Mouse (Mus musculus) neural tube, embryonic 15.5 days (tissue): Measurements from ENCODE around the gene Eif2ak4. TPM values are rescaled to one million over a fixed set of nuclear protein-coding genes. Genes with fewer than 3 reads are reported as not detected.

Source experiments
- ATAC-seq: fragments of 200-750 bp; cut with Nextera tagmentation; 2 replicates; pipeline ENCODE4 v1.8.0; 2017; ENCODE audit warnings: mild to moderate bottlenecking, moderate TSS enrichment, moderate library complexity; ENCODE audit not compliant: low FRiP score
- H3K27ac ChIP-seq: fragments of 300-500 bp; sonication (generic); replicated peaks from 2 replicates; pipeline ENCODE4 v1.5.1; 2015; ENCODE audit warnings: mild to moderate bottlenecking, inconsistent platforms
- H3K27me3 ChIP-seq: fragments of 300-500 bp; sonication (generic); replicated peaks from 2 replicates; pipeline ENCODE4 v1.6.1; 2015; ENCODE audit warnings: inconsistent platforms
- H3K36me3 ChIP-seq: fragments of 300-500 bp; sonication (generic); 2 replicates; pipeline ENCODE4 v1.6.1; 2015; ENCODE audit warnings: inconsistent platforms
- H3K4me1 ChIP-seq: fragments of 300-500 bp; sonication (generic); 2 replicates; pipeline ENCODE4 v1.6.1; 2015; ENCODE audit warnings: inconsistent platforms
- H3K4me2 ChIP-seq: fragments of 300-500 bp; sonication (generic); 2 replicates; pipeline ENCODE4 v1.6.1; 2015; ENCODE audit warnings: inconsistent platforms, mild to moderate bottlenecking, moderate library complexity
- H3K4me3 ChIP-seq: fragments of 300-500 bp; sonication (generic); replicated peaks from 2 replicates; pipeline ENCODE4 v1.5.1; 2015; ENCODE audit warnings: mild to moderate bottlenecking, inconsistent platforms
- H3K9ac ChIP-seq: fragments of 300-500 bp; sonication (generic); replicated peaks from 2 replicates; pipeline ENCODE4 v1.6.1; 2015; ENCODE audit warnings: mild to moderate bottlenecking, inconsistent platforms
- H3K9me3 ChIP-seq: fragments of 300-500 bp; sonication (generic); replicated peaks from 2 replicates; pipeline ENCODE4 v1.6.1; 2016; ENCODE audit warnings: inconsistent platforms
- WGBS: fragments of 180-500 bp; shearing (Covaris S2); methylation state at CpG from one replicate; pipeline ENCODE4 v1.1.7; 2015; ENCODE audit warnings: mixed read lengths; 5-methylcytosine and 5-hydroxymethylcytosine counted together
- polyA plus RNA-seq: library from polyadenylated mRNA; unstranded; fragments of >200 nt; fragmentation: Nextera tagmentation; extraction: Ambion mirVana; gene quantifications from 2 replicates; pipeline ENCODE4 v1.2.1, GENCODE M21; 2015

The Eif2ak4 gene
- polyA plus RNA-seq, 1 experiment from 2014 or later = 7.8 TPM

DNA sequence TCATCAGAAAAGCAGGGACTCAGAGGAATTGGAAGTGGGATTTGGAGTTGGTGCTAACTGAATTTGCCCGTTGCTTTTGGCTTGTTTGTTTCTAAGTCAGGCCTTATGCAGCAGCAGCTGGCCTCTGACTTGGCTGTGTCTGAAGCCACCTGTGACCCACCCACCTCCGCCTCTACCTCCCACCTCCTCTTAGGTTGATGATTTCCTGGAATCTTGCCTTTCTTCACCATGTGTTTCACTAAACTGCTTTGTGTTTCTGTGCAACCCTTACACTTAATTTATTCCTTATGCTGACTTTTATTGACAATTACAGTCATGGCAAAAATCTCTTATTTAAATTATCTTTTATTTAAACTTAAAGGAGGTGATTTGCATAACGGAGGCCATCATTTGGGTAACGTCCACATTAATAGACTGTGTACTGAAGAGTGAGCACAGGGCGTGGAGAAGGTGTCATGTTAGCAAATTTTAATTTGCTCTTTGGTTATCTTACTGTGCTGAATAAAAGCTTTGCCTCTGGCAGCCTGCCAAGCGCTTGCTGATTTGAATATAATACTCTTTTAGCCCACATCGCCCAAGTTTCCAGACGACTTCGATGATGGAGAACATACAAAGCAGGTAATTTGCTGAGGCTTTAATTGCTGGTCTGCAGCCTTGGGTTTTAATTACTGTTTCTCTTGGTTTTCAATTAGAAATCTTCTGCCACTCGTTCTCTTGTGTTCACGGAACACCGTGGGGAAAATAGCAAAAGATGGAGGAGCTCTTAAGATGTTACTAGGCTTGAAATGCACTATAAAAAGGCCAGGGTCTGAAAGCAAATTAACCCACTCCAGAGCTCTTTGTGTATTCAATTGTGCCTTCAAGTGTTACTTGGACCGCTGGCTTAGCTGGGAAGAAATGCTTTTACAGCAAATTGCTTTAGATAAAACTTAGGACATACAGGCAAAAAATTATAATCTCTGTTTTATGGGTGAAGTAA is 57.6 kb downstream of the Eif2ak4 start:
- Histone ChIP-seq H3K27ac (peak overlapping the region; percentile 56), H3K9me3 (no peaks in the 10 kb centered on the region), H3K27me3 (no peaks in the 10 kb centered on the region), H3K4me2 (no peak overlapping the region), H3K4me1 (peaks cover 14% of the 10 kb centered on the region), H3K36me3 (peaks cover 31% of the 10 kb centered on the region), H3K4me3 (no peak overlapping the region), H3K9ac (no peak overlapping the region)
- ATAC-seq = peak; percentile 77
- WGBS = 35% methylated on average over 13 of the region's 13 CpGs

DNA sequence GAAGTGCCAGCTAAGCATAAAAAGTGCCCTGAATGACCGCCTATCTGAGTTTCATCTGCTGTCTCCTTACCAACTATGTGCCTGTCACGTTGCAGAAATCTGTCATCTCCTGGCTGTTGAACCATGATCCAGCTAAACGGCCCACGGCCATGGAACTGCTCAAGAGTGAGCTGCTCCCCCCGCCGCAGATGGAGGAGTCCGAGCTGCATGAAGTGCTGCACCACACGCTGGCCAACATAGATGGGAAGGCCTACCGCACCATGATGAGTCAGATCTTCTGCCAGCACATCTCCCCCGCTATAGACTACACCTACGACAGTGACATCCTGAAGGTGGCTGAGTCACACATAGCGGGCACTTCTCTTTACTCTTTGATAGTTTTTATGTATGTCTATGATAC is 59.8 kb downstream of the Eif2ak4 start:
- H3K36me3 ChIP-seq = peaks cover 24% of the 10 kb centered on the region
- H3K9me3 ChIP-seq = no peaks in the 10 kb centered on the region
- no peak overlapping the region for H3K4me2 ChIP-seq
- 84% methylated on average over 12 of the region's 12 CpGs for WGBS
- H3K9ac ChIP-seq = no peak overlapping the region
- H3K27ac ChIP-seq = no peak overlapping the region
- ATAC-seq = no peak
- no peaks in the 10 kb centered on the region for H3K27me3 ChIP-seq
- H3K4me3 ChIP-seq = no peak overlapping the region
- peaks cover 14% of the 10 kb centered on the region for H3K4me1 ChIP-seq

DNA sequence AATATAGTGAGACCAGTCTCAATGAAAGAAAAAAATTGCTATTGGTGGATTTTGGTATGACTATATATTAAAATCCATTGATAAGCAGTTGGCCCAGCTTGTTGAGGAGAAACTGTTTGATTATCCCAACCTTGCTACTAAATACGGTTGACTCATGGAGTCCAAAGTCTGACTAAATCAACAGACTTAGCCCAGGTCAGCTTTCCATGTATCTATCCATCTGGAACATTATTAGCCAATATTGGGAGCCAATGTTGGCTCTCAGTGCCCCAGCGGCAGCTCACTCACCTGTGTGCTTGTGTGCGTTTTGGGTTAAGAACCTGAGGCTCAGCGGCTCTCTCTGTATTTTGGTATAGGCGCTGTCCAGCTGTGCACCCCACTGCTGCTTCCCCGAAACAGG is 62.6 kb downstream of the Eif2ak4 start:
- no peak for ATAC-seq
- Histone ChIP-seq H3K27ac (no peak overlapping the region), H3K4me1 (peaks cover 6% of the 10 kb centered on the region; the same call in 1 of the 2 replicates), H3K27me3 (no peaks in the 10 kb centered on the region), H3K9ac (no peak overlapping the region), H3K36me3 (peaks cover 21% of the 10 kb centered on the region), H3K4me2 (no peak overlapping the region), H3K9me3 (no peaks in the 10 kb centered on the region), H3K4me3 (no peak overlapping the region)
- WGBS = 92% methylated on average over 6 of the region's 6 CpGs

DNA sequence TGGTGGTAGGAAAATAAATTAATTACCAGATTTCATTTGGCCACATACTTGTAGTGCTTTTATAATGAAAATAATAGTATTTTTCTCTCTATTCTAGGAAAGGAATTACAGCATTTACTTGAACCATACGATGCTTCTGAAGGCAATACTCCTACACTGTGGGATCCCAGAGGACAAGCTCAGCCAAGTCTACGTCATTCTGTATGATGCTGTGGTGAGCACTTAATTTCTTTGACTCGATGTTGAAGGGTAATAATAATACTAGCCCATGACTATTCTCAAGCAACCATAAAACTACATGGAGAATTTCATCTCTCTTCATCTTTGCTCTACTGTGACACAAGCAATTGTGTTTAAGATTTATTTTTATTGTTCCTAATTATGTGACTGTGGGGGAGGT is 68.6 kb downstream of the Eif2ak4 start:
- ATAC-seq = peak; percentile 23; the same call in 1 of the 2 replicates
- peak overlapping the region; percentile 75 for H3K27ac ChIP-seq
- 36% methylated on average over 3 of the region's 3 CpGs for WGBS

DNA sequence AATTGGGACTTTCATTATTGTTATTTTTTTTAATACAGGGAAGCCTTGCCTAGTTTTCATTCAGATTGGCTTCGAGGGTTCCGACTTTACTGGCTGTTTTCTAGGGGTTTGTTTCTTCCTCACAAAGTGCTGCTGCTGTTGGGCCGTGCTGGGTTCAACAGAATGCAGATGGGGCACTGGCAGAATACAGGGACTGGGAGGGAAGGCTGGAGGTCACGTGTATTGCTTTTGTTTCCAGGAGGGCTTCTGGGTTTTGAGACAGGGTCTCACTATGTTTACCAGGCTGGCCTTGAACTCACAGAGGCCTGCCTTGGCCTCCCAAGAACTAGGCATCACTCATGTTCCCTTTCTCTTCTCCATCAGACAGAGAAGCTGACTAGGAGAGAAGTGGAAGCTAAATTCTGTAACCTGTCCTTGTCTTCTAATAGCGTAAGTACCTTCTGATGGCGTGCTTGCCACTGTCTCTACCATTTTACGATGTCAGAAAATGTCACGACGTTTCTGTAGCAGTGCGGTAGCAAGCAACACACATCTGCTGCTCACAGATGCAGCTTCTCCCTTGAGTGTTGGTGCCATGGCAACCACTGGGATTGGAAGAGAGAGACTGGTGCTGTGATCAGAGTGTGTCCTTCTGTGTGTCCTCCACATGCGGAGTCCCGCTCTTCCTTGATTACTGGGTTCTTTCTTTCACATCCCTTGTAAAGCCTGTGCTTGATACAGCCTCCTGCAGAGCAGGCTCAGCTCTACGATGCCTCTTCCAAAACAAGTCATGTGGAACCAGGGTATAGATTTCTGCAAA is 69.2 kb downstream of the Eif2ak4 start:
- peak; percentile 89 for ATAC-seq
- Histone ChIP-seq H3K4me2 (no peak overlapping the region), H3K27me3 (no peaks in the 10 kb centered on the region), H3K4me1 (peaks cover 10% of the 10 kb centered on the region; the same call in 1 of the 2 replicates), H3K36me3 (peaks cover 18% of the 10 kb centered on the region), H3K4me3 (no peak overlapping the region), H3K9me3 (no peaks in the 10 kb centered on the region), H3K9ac (no peak overlapping the region), H3K27ac (peak overlapping the region; percentile 75)
- WGBS = 32% methylated on average over 13 of the region's 13 CpGs

More for the DNA sequence above, 68.6 kb downstream of the Eif2ak4 start:
- Histone ChIP-seq H3K9ac (no peak overlapping the region), H3K36me3 (peaks cover 13% of the 10 kb centered on the region), H3K4me3 (no peak overlapping the region), H3K4me2 (no peak overlapping the region), H3K4me1 (peaks cover 10% of the 10 kb centered on the region; the same call in 1 of the 2 replicates), H3K9me3 (no peaks in the 10 kb centered on the region), H3K27me3 (no peaks in the 10 kb centered on the region)

DNA sequence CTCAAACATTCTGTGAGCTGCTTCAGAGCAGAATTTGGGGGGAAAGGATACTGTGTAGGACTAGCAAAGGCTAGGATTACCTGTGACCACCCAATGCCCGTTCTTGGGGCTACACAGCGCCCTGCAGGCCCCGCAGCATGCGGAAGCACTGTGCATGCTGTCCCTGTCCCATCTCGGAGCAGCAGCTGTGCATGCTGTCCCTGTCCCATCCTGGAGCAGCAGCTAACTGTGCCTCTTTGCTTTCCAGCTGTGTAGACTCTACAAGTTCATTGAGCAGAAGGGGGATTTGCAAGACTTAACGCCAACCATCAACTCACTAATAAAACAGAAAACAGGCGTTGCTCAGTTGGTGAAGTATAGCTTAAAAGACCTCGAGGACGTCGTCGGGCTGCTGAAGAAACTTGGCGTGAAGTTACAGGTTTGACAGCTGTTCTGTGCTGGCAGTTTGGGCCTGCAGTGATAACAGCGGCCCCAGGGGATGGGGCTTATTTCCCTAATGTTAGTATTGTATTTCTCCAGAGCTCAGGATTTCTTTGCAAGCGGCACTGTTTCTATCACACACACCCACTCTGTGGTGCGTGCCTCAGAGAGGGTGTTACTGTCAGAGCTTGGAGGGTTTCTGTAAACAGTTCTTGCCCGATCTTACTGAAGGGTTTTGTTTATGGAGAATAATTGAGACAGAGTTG is 73.2 kb downstream of the Eif2ak4 start:
- no peak for ATAC-seq

DNA sequence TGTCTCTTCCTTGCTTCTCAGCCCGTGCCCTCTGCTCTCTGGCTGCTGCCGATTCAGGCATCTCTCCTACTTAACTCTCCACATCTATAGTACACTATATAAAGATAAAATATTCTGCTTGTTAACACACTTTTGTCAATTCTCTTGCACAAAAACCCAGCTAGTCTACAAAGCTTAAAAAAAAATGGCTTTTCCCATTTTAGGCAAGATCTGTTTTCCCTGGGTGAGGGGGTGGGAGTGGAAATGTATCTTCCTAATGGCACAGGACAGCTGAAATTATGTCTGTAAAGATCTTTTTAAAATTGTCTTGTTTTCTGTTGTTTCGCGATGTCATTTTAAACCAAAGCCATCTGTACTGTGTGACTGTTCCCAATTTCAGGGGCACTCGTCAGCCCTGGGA is 75.1 kb downstream of the Eif2ak4 start:
- Histone ChIP-seq H3K27ac (no peak overlapping the region), H3K9ac (no peak overlapping the region), H3K4me2 (no peak overlapping the region), H3K9me3 (no peaks in the 10 kb centered on the region), H3K27me3 (no peaks in the 10 kb centered on the region), H3K36me3 (peaks cover 57% of the 10 kb centered on the region), H3K4me3 (no peak overlapping the region), H3K4me1 (no peaks in the 10 kb centered on the region)
- ATAC-seq = no peak
- 90% methylated on average over 5 of the region's 5 CpGs for WGBS

More for the DNA sequence above, 73.2 kb downstream of the Eif2ak4 start:
- Histone ChIP-seq H3K9ac (no peak overlapping the region), H3K4me3 (no peak overlapping the region), H3K4me2 (no peak overlapping the region), H3K9me3 (no peaks in the 10 kb centered on the region), H3K27me3 (no peaks in the 10 kb centered on the region), H3K27ac (no peak overlapping the region), H3K36me3 (peaks cover 41% of the 10 kb centered on the region), H3K4me1 (peaks cover 10% of the 10 kb centered on the region; the same call in 1 of the 2 replicates)
- 76% methylated on average over 16 of the region's 16 CpGs for WGBS

DNA sequence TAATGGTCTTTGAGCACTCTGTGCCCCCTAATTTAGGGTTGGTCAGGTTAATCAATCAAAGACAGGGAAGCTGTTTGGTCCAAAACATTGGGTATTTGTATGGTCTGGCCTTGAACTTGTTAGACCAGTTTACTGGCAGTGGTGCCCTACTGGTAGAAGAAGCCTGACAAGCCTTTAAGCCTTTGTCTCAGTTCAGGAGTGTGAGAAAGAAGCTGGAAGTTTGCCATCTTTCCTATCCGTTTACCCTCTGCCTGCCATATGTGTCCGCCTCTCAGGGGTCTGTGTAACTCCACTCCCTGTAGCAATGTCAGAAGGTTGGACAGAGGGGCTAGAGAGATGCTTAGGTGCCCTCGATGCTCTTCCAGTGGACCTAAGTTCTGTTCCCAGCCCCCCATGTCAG is 76.0 kb downstream of the Eif2ak4 start:
- no peak overlapping the region for H3K4me3 ChIP-seq
- no peak overlapping the region for H3K27ac ChIP-seq
- no peaks in the 10 kb centered on the region for H3K9me3 ChIP-seq
- no peak for ATAC-seq
- H3K4me1 ChIP-seq = no peaks in the 10 kb centered on the region
- no peak overlapping the region for H3K4me2 ChIP-seq
- H3K27me3 ChIP-seq = no peaks in the 10 kb centered on the region
- no peak overlapping the region for H3K9ac ChIP-seq
- H3K36me3 ChIP-seq = peaks cover 58% of the 10 kb centered on the region
- 76% methylated on average over 3 of the region's 3 CpGs for WGBS

DNA sequence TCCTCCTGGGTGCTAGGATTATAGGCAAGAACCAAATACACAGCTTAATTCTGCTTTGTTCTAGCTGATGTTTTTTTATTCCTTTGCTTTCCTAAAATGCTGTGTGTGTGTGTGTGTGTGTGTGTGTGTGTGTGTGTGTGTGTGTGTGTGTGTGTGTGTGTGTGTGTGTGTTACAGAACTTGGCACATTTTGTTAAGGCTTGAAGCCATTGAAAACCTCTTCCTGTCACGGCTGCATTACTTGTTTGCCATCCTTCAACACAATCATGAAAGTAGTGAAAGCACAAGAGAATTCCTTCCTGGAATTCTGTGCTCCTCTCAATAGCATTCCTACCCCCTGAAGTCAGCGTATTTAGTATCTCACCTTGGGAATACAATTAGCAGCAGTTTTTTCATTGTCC is 77.5 kb downstream of the Eif2ak4 start:
- H3K9me3 ChIP-seq = no peaks in the 10 kb centered on the region
- no peak overlapping the region for H3K9ac ChIP-seq
- ATAC-seq = no peak
- WGBS = 62% methylated on average over 2 of the region's 2 CpGs
- H3K36me3 ChIP-seq = peaks cover 71% of the 10 kb centered on the region
- H3K27ac ChIP-seq = no peak overlapping the region
- no peaks in the 10 kb centered on the region for H3K27me3 ChIP-seq
- no peak overlapping the region for H3K4me3 ChIP-seq
- no peaks in the 10 kb centered on the region for H3K4me1 ChIP-seq
- no peak overlapping the region for H3K4me2 ChIP-seq

DNA sequence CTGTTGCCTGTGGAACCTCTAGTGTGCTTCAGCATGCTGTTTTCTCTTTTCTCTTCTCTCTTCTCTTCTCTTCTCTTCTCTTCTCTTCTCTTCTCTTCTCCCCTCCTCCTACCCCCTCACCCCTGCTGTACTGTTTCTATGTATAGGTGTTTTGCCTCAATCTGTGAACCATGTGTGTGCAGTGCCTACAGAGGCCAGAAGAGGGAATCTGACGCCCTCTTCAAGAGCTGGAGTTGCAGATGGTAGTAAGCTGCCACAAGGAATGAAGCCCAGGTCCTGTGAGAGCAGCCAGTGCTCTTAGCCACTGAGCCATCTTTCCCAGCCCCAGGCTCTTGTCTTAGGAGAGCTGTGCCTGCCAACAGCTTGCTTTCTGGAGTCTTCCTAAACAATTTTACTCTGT is 78.2 kb downstream of the Eif2ak4 start:
- Histone ChIP-seq H3K4me1 (no peaks in the 10 kb centered on the region), H3K9me3 (no peaks in the 10 kb centered on the region), H3K36me3 (peaks cover 76% of the 10 kb centered on the region), H3K27ac (no peak overlapping the region), H3K4me3 (no peak overlapping the region), H3K27me3 (no peaks in the 10 kb centered on the region), H3K9ac (no peak overlapping the region), H3K4me2 (no peak overlapping the region)
- no peak for ATAC-seq
- WGBS = 78% methylated on average over 1 of the region's 1 CpGs

DNA sequence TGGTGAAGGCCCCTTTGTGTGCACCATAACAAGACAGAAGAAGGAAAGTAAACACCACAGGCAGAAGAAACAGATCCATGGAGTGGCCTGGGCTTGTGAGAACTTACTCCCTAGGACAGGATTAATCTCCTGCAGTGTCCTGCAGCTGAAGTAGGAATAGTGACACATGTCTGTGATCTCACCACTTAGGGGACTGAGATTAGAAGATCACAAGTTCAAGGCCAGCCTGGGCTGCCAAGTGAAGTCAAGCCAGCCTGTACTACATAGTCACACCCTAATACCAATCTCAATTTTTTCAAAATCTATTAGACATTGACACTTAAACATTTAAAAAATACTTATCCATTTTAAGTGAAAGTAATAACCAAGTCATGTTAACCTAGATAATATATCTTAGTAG is 79.9 kb downstream of the Eif2ak4 start:
- Histone ChIP-seq H3K9me3 (no peaks in the 10 kb centered on the region), H3K9ac (no peak overlapping the region), H3K4me1 (no peaks in the 10 kb centered on the region), H3K27ac (no peak overlapping the region), H3K4me2 (no peak overlapping the region), H3K4me3 (no peak overlapping the region), H3K36me3 (peaks cover 76% of the 10 kb centered on the region), H3K27me3 (no peaks in the 10 kb centered on the region)
- ATAC-seq = no peak
